Mouse (Mus musculus): Measurements from ENCODE around the gene Cenpn.

Cenpn gene

GRCm38 (mm10) chr8:116921337-116922059 lies at the start of gene Cenpn, which contains the start of gene Cmc2:
TSS of gene Cenpn (plus strand) at chr8:116921730.
TSS of gene Cmc2 (minus strand) at chr8:116921455.
- peak; percentile 95 for DNase-seq

- peak; percentile 30 for DNase-seq
These were observed 48.7 kb upstream of the Cenpn start for GRCm38 (mm10) chr8:116872761-116873342.

DNA sequence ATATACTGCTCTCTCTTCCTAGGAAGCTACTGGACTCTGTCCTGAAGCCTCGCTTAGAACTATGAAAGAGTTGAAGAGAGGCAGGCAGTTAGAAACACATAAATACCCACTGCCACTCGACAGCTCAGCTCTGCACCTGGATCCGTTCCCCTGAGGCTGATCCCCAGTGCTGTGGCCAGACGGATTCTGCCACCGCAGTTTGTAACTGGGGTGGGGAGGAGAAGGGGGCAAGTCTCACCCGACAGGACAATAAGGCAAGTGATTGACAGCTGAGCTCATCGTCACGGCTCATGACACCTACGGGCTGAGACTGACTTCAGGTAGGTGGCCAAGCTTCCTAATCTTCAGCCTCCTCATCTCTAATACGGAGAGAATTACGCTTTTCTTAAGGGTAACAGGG lies 47.9 kb upstream of the Cenpn start:
- DNase-seq: no peak

GRCm38 (mm10) chr8:116873986-116874385 lies 47.5 kb upstream of the Cenpn start:
- DNase-seq: no peak

DNA sequence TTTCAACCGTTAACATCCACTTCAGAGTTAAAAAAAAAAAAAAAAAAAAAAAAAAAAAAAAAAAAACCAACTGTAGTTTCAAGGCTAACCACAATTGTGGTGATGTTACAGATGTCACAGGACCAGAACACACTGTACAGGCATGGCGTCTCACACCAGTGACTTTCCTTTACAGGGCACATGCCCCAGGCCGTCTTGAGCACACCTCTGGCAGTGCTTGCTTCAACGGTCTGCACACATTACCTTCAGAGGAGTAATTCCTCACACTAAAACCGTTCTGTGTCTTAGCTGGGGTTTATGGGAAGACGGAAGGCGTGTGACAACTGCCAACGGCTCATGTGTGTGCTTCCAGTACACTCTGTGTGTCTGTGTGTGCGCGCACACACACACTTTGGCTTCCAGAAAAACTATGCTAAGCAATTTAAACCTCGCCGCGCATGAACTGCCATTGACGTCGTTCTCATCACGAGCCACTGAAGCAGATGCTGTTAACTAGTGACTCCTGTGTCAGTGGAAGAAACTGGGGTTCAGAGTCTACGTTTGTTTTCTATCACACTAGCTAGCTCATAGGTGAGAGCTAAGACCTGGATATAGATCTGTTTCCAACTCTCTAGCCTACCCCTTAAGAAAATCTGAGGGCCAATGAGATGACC lies 45.6 kb upstream of the Cenpn start:
- DNase-seq: no peak

DNA sequence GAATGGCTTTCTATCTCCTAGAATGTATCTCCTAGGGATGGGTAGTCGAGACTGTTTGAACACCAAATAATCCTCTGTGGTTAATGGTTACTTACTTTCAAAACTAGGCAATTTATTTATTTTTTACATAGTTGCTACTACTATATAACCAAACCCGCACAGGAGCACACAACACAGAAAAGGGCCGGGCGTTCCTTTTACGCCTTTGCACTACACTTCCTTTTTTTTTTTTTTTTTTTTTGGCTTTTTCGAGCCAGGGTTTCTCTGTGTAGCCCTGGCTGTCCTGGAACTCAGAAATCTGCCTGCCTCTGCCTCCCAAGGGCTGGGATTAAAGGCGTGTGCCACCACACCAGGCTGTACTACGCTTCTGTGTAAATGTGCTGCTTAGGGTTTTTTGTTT lies 40.1 kb upstream of the Cenpn start:
- no peak for DNase-seq

DNA sequence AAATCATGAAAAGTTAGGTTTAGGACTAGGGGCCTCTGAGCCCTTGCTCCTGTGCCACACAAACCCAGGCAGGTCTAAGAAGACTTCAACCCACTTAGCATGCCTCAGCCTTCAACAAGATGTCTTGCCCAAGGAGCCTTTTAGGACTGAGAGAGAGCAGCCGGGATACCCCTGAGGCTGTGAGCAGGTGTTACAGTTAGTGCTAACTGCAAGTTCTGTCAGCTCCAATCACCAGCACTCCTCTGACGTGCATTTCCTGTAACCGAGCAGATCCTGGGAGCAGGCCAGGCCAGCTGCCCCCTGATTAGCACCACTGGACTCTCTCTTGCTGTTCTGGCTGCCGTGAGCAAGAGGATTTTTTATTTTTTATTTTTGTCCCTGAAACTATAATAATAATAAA lies 33.7 kb upstream of the Cenpn start:
- DNase-seq: no peak

GRCm38 (mm10) chr8:116891446-116891845 lies 30.1 kb upstream of the Cenpn start:
- no peak for DNase-seq

DNA sequence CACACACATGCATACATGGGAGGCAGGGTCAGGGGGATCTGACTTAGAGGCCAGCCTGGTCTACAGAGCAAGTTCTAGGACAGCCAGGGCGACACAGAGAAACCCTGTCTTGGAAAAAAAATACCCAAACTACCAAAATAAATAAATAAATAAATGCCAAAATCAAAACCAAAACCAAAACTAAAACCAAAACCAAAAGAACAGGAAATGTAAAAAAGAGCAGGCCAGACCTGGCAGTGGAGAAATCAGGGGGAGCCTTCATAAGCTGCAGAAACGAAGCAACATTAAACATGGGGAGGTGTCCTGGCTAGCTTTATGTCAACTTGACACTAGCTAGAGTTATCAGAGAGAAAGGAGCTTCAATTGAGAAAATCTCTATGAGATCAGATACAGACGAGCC lies 29.4 kb upstream of the Cenpn start:
- no peak for DNase-seq

DNA sequence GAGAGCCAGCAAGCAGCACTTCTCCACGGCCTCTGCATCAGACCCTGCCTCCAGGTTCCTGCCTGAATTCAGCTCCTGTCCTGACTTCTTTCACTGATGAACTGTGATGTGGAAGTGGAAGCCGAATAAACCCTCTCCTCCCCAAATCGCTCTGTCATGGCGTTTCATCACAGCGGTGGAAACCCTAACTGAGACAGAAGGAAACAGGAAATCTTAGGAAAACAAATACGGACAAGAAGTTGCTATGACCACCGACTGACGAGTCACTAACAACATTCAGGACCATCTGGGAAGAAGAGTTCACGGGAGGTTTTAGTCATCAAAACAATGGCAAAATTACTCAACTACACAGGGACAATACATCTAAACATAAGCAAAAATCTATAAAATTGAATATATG lies 28.9 kb upstream of the Cenpn start:
- no peak for DNase-seq

DNA sequence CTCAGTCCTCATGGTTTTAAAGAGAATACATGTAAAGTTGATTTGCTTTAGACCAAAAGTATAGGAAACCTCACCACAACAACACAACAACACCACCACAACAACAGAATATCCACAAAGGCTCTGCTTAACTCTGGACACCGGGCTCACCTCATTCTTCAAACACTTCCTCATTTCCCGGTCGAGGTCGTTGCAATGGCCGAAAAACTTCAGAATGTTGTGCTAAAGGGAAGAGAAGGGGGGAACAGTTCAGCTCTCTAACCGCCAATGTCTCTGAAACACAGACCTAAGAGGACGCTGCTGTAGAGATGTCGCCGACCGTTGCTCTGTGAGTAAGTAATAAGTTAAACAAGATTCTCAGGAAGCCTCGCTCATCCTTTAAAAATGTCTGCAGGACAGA lies 27.6 kb upstream of the Cenpn start:
- no peak for DNase-seq

DNA sequence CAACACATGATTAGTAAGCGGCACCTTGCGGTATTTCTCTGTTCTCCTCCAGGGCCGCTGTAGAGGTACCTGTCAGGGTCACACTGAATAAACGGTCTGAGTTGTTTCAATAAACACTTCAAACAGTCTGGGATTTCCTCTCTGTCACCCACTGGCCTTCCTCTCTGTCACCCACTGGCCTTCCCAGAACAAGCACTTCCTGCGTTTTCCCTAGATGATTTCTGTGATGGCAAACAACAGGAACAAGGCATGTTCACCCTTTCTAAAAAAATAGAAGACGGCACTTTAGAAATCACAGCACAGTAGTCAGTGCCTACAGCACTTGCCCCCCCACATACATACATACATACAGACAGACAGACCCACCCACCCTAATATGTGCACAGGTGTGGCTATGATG lies 26.0 kb upstream of the Cenpn start:
- DNase-seq: no peak

- DNase-seq: no peak
These were observed 16.8 kb upstream of the Cenpn start for GRCm38 (mm10) chr8:116904736-116905135.

GRCm38 (mm10) chr8:116905252-116905651 lies 16.3 kb upstream of the Cenpn start:
- DNase-seq: no peak

GRCm38 (mm10) chr8:116905836-116906235 lies 15.7 kb upstream of the Cenpn start:
- no peak for DNase-seq

DNA sequence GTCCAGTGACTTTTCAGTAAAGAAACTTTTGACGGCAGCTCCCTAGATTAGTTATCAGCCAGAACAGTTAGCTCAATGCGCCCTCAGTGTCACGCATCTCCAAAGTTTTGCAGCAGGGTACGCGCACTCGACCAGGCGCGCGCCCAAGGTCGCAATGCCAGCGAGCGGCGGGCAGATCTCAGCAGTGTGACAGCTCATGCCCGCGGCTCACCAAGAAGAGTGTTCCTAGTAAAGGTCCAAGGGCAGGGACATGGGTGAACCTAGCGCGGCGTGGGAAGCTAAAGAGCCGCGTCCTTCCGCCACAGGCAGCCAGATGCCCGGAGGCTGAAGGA lies 559 bp upstream of the Cenpn start:
- no peak for DNase-seq

GRCm38 (mm10) chr8:116922060-116922757 lies 679 bp downstream of the Cenpn start:
- DNase-seq: no peak

- DNase-seq: no peak
These were observed 2.0 kb downstream of the Cenpn start for GRCm38 (mm10) chr8:116923526-116923925.

DNA sequence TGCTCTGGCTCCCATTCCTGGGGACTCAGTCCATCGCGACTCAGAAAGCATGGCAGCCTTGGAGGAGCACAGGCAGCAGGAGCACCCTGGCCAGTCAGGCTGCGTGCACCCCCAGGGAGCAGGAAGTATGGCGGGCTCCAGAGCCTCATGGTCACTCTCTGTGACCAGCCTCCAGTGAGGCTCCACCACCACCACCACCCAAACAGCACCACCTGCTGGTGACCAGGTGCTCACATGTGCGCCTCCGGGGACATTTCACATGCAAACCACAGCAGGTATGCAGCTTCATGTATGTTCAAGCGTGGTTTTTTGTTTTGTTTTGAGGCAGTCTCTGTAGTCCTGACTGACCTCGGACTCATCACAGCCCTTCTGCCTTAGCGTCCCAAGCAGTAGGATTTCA lies 6.3 kb downstream of the Cenpn start:
- peak; percentile 34 for DNase-seq

- DNase-seq: no peak
These were observed 7.1 kb downstream of the Cenpn start for GRCm38 (mm10) chr8:116928588-116928987.

DNA sequence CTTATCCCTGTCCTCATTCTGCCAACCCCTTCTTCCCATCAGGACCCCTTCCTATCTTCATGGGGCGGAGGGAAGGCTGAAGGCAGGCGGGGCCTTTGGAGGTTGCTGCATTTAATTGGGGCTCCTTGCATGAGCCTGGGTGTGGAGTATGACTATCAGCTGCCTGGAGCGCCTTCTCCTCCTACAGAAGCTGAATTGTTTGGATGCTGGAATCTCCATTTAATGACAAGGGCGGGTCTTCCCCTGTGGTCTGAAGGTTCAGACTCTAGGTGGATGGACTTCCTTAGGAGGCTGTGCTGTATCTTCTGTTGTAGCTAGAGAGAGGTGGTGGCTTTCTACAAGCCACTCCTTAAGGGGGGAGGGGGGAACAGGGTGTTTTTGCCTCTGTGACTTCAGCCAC lies 13.4 kb downstream of the Cenpn start:
- no peak for DNase-seq

DNA sequence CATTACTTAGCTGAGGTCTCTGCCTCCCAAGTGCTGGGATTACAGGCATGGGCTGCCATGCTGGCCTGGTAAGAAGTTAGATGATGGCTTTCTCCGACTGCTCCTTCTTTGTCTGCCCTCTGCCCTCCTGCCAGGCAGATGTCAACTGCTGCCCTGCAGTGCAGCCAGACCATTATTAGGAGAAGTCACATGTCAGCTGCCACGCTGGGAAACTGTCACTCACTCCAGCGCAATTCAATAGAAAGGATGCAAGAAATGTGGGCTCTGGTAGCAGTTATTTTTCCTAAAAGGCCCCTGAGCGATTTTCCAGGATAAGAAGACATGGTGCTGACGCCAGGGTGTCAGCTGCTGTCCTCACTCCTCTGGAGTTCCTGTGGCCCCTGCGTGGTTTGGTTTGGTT lies 14.0 kb downstream of the Cenpn start:
- no peak for DNase-seq

DNA sequence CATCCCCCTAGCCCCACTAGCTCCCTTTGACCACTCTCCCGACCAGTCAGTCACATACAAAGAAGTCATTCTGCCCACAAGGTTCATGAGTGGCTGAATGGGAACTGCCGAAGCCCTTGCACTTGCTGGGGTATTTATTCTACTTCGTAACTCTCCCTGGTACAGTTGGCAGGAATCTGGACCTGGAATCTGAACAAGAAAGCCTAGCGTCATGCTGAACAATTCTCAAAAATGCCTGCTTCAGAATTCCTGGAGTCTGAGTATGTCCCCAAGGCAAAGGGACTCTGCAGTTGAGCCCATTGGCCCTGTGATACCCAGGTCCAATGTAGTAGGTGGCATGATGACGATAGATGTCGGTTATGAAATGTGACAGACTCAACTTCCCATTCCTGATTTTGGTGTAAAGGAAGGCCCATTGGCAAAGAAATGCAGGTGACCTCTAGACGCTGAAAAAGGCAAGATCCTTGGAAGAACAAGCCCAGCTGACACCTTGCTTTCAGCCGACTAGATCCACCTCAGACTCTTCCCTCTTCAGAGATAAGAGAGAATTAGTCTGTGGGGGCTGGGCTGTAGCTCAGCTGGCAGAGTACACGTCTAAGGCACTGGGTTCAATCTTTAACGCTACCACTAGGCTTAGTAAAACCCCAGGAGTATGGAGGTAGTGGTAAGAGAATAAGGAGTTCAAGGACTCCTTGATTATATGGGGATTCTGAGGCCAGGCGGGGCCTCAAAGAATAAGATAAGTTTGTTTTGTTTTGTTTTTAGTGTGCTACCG lies 20.9 kb downstream of the Cenpn start:
- no peak for DNase-seq

Measured in kidney, postnatal 14 days (tissue).